Mouse (Mus musculus) CH12.LX (cell line): ENCODE measurements around the gene Plcb1. TPM values are rescaled to one million over a fixed set of nuclear protein-coding genes. Genes with fewer than 3 reads are reported as not detected.

Experiments used
- DNase-seq: peaks from one replicate; pipeline ENCODE4 v3.0.0-alpha.2; 2013; ENCODE audit errors: extremely low read depth
- H3K27ac ChIP-seq: 2 replicates; pipeline ENCODE4 v1.5.1; 2012; ENCODE audit warnings: low read depth, mild to moderate bottlenecking, control low read depth, moderate library complexity; ENCODE audit not compliant: insufficient read depth
- H3K27me3 ChIP-seq: replicated peaks from 2 replicates; pipeline ENCODE3; 2012; ENCODE audit warnings: inconsistent platforms
- H3K36me3 ChIP-seq, 2 experiments: replicated peaks in 1 of 2; 2 replicates each; pipeline versions ENCODE3 to v1.6.1; 2012; ENCODE audit warnings: inconsistent platforms in 1 of 2, low read length in 1 of 2, mild to moderate bottlenecking in 1 of 2, mixed read lengths in 1 of 2, moderate library complexity in 1 of 2; ENCODE audit not compliant: control insufficient read depth in 1 of 2, insufficient read depth in 1 of 2
- H3K4me1 ChIP-seq, 2 experiments: 2 replicates each; pipeline ENCODE4 v1.6.1; 2012; ENCODE audit warnings: inconsistent platforms in 1 of 2, moderate library complexity in 1 of 2; ENCODE audit not compliant: insufficient read depth in 2 of 2, control insufficient read depth in 1 of 2
- H3K4me2 ChIP-seq: 2 replicates; pipeline ENCODE4 v1.6.1; 2012; ENCODE audit warnings: low read depth, mild to moderate bottlenecking, control low read depth; ENCODE audit not compliant: poor library complexity, insufficient read depth, severe bottlenecking
- H3K4me3 ChIP-seq, 3 experiments: fragments of 150-350 bp in 1 of 3; sonication (generic) in 1 of 3; replicated peaks in 1 of 3; 2 replicates each; pipeline versions ENCODE3 to v1.5.1; 2011 to 2012; ENCODE audit warnings: low read depth in 2 of 3, low read length in 2 of 3, mild to moderate bottlenecking in 2 of 3, moderate library complexity in 2 of 3, control low read depth in 1 of 3, improper control_type of control experiment in 1 of 3, inconsistent platforms in 1 of 3, mixed read lengths in 1 of 3; ENCODE audit not compliant: poor library complexity in 1 of 3
- H3K79me2 ChIP-seq: replicated peaks from 2 replicates; pipeline ENCODE4 v1.6.1; 2012; ENCODE audit warnings: mild to moderate bottlenecking, moderate library complexity; ENCODE audit not compliant: control insufficient read depth, poor library complexity, insufficient read depth, severe bottlenecking; ENCODE audit errors: extremely low read depth
- H3K9ac ChIP-seq: 2 replicates; pipeline ENCODE4 v1.6.1; 2012; ENCODE audit warnings: low read depth, mild to moderate bottlenecking, control low read depth, moderate library complexity; ENCODE audit not compliant: insufficient read depth
- H3K9me3 ChIP-seq: replicated peaks from 2 replicates; pipeline ENCODE3; 2012; ENCODE audit warnings: low read length, inconsistent platforms, mixed read lengths
- CHD2 ChIP-seq: IDR thresholded peaks from 2 replicates; pipeline ENCODE4 v1.6.1; 2011; ENCODE audit warnings: low read length, improper control_type of control experiment
- CTCF ChIP-seq, 2 experiments: IDR thresholded peaks in 1 of 2; conservative IDR thresholded peaks in 1 of 2; 2 replicates each; pipeline ENCODE4 v1.5.1; 2011 to 2012; ENCODE audit warnings: low read depth in 2 of 2, low read length in 2 of 2, improper control_type of control experiment in 1 of 2, inconsistent platforms in 1 of 2, mild to moderate bottlenecking in 1 of 2, moderate library complexity in 1 of 2
- E2F4 ChIP-seq: IDR thresholded peaks from 2 replicates; pipeline ENCODE4 v1.6.1; 2011; ENCODE audit warnings: low read depth, low read length, improper control_type of control experiment; ENCODE audit not compliant: insufficient replicate concordance
- ELF1 ChIP-seq: IDR thresholded peaks from 2 replicates; pipeline ENCODE4 v1.6.1; 2014; ENCODE audit warnings: low read depth, mild to moderate bottlenecking, inconsistent platforms, low read length, improper control_type of control experiment
- EP300 ChIP-seq: IDR thresholded peaks from 2 replicates; pipeline ENCODE4 v1.6.1; 2011; ENCODE audit warnings: low read length, improper control_type of control experiment
- ETS1 ChIP-seq: conservative IDR thresholded peaks from 2 replicates; pipeline ENCODE4 v1.6.1; 2012; ENCODE audit warnings: low read depth, mild to moderate bottlenecking, inconsistent platforms, low read length, improper control_type of control experiment, moderate library complexity
- GABPA ChIP-seq: IDR thresholded peaks from 2 replicates; pipeline ENCODE4 v1.6.1; 2012; ENCODE audit warnings: low read depth, low read length, improper control_type of control experiment, inconsistent platforms; ENCODE audit not compliant: insufficient replicate concordance
- HCFC1 ChIP-seq: IDR thresholded peaks from 2 replicates; pipeline ENCODE4 v1.6.1; 2012; ENCODE audit warnings: low read depth, mild to moderate bottlenecking, inconsistent platforms, low read length, improper control_type of control experiment
- JUN ChIP-seq: IDR thresholded peaks from 2 replicates; pipeline ENCODE4 v1.6.1; 2011; ENCODE audit warnings: low read depth, mild to moderate bottlenecking, low read length, improper control_type of control experiment, moderate library complexity; ENCODE audit not compliant: insufficient read depth
- KAT2A ChIP-seq: IDR thresholded peaks from 2 replicates; pipeline ENCODE4 v1.6.1; 2012; ENCODE audit warnings: low read length, improper control_type of control experiment, inconsistent platforms; ENCODE audit not compliant: insufficient replicate concordance
- PAX5 ChIP-seq: IDR thresholded peaks from 2 replicates; pipeline ENCODE4 v1.6.1; 2012; ENCODE audit warnings: low read length, inconsistent platforms, mixed read lengths
- POLR2A ChIP-seq: IDR thresholded peaks from 2 replicates; pipeline ENCODE4 v1.6.1; 2011; ENCODE audit warnings: low read depth, mild to moderate bottlenecking, improper control_type of control experiment, low read length
- RCOR1 ChIP-seq: conservative IDR thresholded peaks from 2 replicates; pipeline ENCODE4 v1.6.1; 2012; ENCODE audit warnings: low read depth, mild to moderate bottlenecking, inconsistent platforms, low read length, improper control_type of control experiment
- SIN3A ChIP-seq: IDR thresholded peaks from 2 replicates; pipeline ENCODE4 v1.6.1; 2012; ENCODE audit warnings: low read length, improper control_type of control experiment, inconsistent platforms
- SMC3 ChIP-seq: IDR thresholded peaks from 2 replicates; pipeline ENCODE4 v1.6.1; 2011; ENCODE audit warnings: low read depth, low read length, improper control_type of control experiment
- TBP ChIP-seq: conservative IDR thresholded peaks from 2 replicates; pipeline ENCODE4 v1.6.1; 2011; ENCODE audit warnings: low read depth, low read length, improper control_type of control experiment
- TCF12 ChIP-seq: IDR thresholded peaks from 2 replicates; pipeline ENCODE4 v1.6.1; 2014; ENCODE audit warnings: low read depth, mild to moderate bottlenecking, inconsistent platforms, low read length, improper control_type of control experiment
- USF1 ChIP-seq: IDR thresholded peaks from 2 replicates; pipeline ENCODE4 v1.6.1; 2014; ENCODE audit warnings: low read depth, mild to moderate bottlenecking, inconsistent platforms, low read length, improper control_type of control experiment
- USF2 ChIP-seq: conservative IDR thresholded peaks from 2 replicates; pipeline ENCODE4 v1.6.1; 2011; ENCODE audit warnings: low read depth, low read length, improper control_type of control experiment
- ZC3H11A ChIP-seq: IDR thresholded peaks from 2 replicates; pipeline ENCODE4 v1.6.1; 2012; ENCODE audit warnings: low read depth, mild to moderate bottlenecking, inconsistent platforms, low read length, improper control_type of control experiment
- ZKSCAN1 ChIP-seq: IDR thresholded peaks from 2 replicates; pipeline ENCODE4 v1.6.1; 2012; ENCODE audit warnings: low read depth, inconsistent platforms, low read length, improper control_type of control experiment, borderline replicate concordance
- ZMIZ1 ChIP-seq: IDR thresholded peaks from 2 replicates; pipeline ENCODE4 v1.6.1; 2012; ENCODE audit warnings: low read depth, mild to moderate bottlenecking, inconsistent platforms, low read length, improper control_type of control experiment
- dilution Hi-C: fragments of 300-500 bp; cut with MboI; formaldehyde crosslinking; loops from 2 replicates; pipeline ENCODE4 v1.14.3; 2020; ENCODE audit warnings: low sequenced_read_pairs; ENCODE audit not compliant: extremely low pct_unique_long_range_greater_than_20kb, extremely low pct_ligation_motif_present
- in situ Hi-C: fragments of 300-500 bp; cut with MboI; formaldehyde crosslinking; loops from 3 replicates; pipeline ENCODE4 v1.14.3; 2019; ENCODE audit warnings: low sequenced_read_pairs, low pct_ligation_motif_present, low pct_unique_long_range_greater_than_20kb, mixed read lengths
- polyA plus RNA-seq: library from polyadenylated mRNA; unstranded; fragments of >175 nt; gene quantifications from 2 replicates; pipeline ENCODE4 v1.2.1, GENCODE M21; 2012; ENCODE audit warnings: low read depth; ENCODE audit not compliant: insufficient read length
- total RNA-seq, 2 experiments: library from RNA; depleted of rRNA; stranded (reverse); fragments of 300-350 nt in 1 of 2; fragments of >200 nt in 1 of 2; gene quantifications; 2 replicates each; pipeline ENCODE4 v1.2.3; 2012 to 2014

Plcb1 gene
- total and polyA plus RNA-seq, 3 experiments, result not detected

DNA sequence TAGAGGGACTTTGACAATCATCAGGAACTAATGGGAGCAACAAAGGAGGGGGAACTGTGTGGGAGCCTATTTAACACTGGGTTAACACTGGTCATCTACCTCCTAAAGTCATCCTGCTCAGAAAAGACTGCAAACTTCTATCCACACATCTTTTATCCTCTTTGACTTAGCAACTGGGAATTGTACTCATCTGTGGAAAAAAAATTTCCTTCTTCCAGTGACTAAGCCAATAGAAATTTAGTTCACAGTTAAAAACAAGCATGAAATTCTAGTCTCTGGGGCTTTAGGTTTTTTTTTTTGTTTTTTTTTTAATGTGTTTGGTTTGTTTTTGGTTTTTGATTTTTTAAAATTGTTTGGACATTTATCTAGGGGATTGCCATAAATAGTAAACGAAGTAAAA is 595.5 kb downstream of the Plcb1 start:
- in situ Hi-C loops, result no loop called here
- peaks cover 55% of the 10 kb centered on the region for H3K9me3 ChIP-seq

DNA sequence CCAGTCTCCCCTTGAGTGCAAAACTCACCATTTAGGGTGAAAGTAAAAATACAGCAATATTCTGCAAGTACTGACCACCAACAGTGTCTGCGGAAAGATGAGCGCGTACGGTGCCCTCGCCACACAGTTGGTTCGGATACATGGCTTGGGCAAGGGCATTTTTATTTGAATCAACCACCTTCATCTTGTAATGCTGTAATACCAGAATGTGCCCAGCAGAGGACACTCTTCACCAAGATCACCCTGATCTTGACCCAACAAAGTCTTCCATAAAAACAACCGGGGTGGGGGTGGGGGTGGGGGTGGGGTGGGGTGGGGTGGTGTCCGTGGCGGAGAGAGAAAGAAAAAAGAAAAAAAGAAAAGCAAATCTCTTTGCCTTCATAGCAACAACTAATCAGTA is 602.1 kb downstream of the Plcb1 start:
- no peak for TF ChIP-seq SIN3A
- TF ChIP-seq TBP, result no peak
- TF ChIP-seq ZMIZ1, result no peak
- TF ChIP-seq USF2, result no peak
- TF ChIP-seq RCOR1, result no peak
- TF ChIP-seq EP300, result no peak
- TF ChIP-seq ZC3H11A, result no peak
- TF ChIP-seq POLR2A, result no peak
- no peak for TF ChIP-seq CTCF (conservative IDR thresholded peaks at IDR 0.05 in 1 of 2, IDR thresholded peaks at IDR 0.05 in 1 of 2; ENCODE audit: low read depth in 2 of 2, low read length in 2 of 2)
- no peak for TF ChIP-seq USF1

More for the DNA sequence above, 595.5 kb downstream of the Plcb1 start:
- Histone ChIP-seq H3K27me3 (no peaks in the 10 kb centered on the region), H3K9ac (no peak overlapping the region), H3K79me2 (no peaks in the 10 kb centered on the region), H3K4me1 (no peaks in the 10 kb centered on the region), H3K27ac (no peak overlapping the region), H3K36me3 (no peaks in the 10 kb centered on the region), H3K4me2 (no peak overlapping the region), H3K4me3 (no peak overlapping the region)
- dilution Hi-C loops, result no loop called here
- no peak for DNase-seq
- TF ChIP-seq KAT2A (no peak), JUN (no peak), HCFC1 (no peak), SMC3 (no peak), E2F4 (no peak), GABPA (no peak), SIN3A (no peak), POLR2A (no peak), TBP (no peak), TCF12 (no peak), USF2 (no peak), CTCF (conservative IDR thresholded peaks at IDR 0.05 in 1 of 2, IDR thresholded peaks at IDR 0.05 in 1 of 2; ENCODE audit: low read depth in 2 of 2, low read length in 2 of 2) (no peak), ZKSCAN1 (no peak), RCOR1 (no peak), ELF1 (no peak), PAX5 (no peak), USF1 (no peak), ETS1 (no peak), CHD2 (no peak)

More for the DNA sequence above, 602.1 kb downstream of the Plcb1 start:
- Histone ChIP-seq H3K27ac (no peak overlapping the region), H3K4me1 (no peaks in the 10 kb centered on the region), H3K36me3 (no peaks in the 10 kb centered on the region), H3K9me3 (peaks cover 64% of the 10 kb centered on the region), H3K27me3 (no peaks in the 10 kb centered on the region), H3K9ac (no peak overlapping the region), H3K4me2 (no peak overlapping the region), H3K79me2 (no peaks in the 10 kb centered on the region), H3K4me3 (no peak overlapping the region)
- in situ Hi-C loops (no loop called here), dilution Hi-C loops (no loop called here)
- no peak for DNase-seq
